Mouse (Mus musculus) limb, embryonic 10.5 days (tissue): ENCODE results near the gene Psmc1. TPM values are rescaled to one million over a fixed set of nuclear protein-coding genes. Genes with fewer than 3 reads are reported as not detected.

Experiments used
- DNase-seq: peaks from one replicate; pipeline ENCODE4 v3.0.0-alpha.2; 2017; ENCODE audit warnings: low spot score
- H3K27ac ChIP-seq: fragments of 300-500 bp; sonication (generic); 2 replicates; pipeline ENCODE4 v1.5.1; 2016; ENCODE audit warnings: mild to moderate bottlenecking
- H3K27me3 ChIP-seq: fragments of 300-500 bp; sonication (generic); 2 replicates; pipeline ENCODE4 v1.6.1; 2016; ENCODE audit warnings: low read depth, mild to moderate bottlenecking; ENCODE audit not compliant: poor library complexity, severe bottlenecking
- H3K36me3 ChIP-seq: fragments of 300-500 bp; sonication (generic); 2 replicates; pipeline ENCODE4 v1.6.1; 2016; ENCODE audit warnings: mild to moderate bottlenecking, moderate library complexity
- H3K4me1 ChIP-seq: fragments of 300-500 bp; sonication (generic); 2 replicates; pipeline ENCODE4 v1.6.1; 2016
- H3K4me3 ChIP-seq: fragments of 300-500 bp; sonication (generic); 2 replicates; pipeline ENCODE4 v1.5.1; 2016; ENCODE audit warnings: mild to moderate bottlenecking, moderate library complexity
- H3K9me3 ChIP-seq: fragments of 300-500 bp; sonication (generic); replicated peaks from 2 replicates; pipeline ENCODE4 v1.6.1; 2016; ENCODE audit warnings: mild to moderate bottlenecking
- WGBS: fragments of 180-500 bp; shearing (Covaris S2); methylation state at CpG from one replicate; pipeline ENCODE4 v1.1.7; 2016; 5-methylcytosine and 5-hydroxymethylcytosine counted together
- polyA plus RNA-seq: library from polyadenylated mRNA; unstranded; fragments of >200 nt; fragmentation: Nextera tagmentation; extraction: Ambion mirVana; gene quantifications from 2 replicates; pipeline ENCODE4 v1.2.1, GENCODE M21; 2016

The Psmc1 gene
- polyA plus RNA-seq, 1 experiment from 2014 or later = 399 TPM

DNA sequence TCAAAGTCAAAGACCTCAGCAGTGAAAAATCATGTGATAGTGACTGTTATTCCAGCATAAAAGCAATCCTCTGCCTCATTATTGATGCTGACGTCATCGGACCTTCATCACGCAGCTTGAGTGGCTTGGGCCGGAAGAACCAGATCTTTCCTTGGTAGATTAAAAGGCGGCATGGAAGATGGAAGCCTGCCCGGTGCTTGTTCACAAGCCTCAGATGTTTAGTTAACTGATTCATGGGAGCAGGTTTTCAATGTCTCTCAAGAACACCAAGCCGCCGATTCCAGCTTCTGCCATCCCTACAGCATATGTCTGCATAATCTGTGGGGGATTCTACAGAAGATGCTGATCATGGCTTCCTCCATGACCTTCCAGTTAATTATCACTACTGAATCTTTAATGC is 57.0 kb downstream of the Psmc1 start:
- 90% methylated on average over 8 of the region's 8 CpGs for WGBS
- Histone ChIP-seq H3K27ac (no peak overlapping the region), H3K36me3 (no peaks in the 10 kb centered on the region), H3K4me3 (no peak overlapping the region), H3K4me1 (peaks cover 12% of the 10 kb centered on the region), H3K27me3 (no peaks in the 10 kb centered on the region), H3K9me3 (no peaks in the 10 kb centered on the region)
- no peak for DNase-seq

DNA sequence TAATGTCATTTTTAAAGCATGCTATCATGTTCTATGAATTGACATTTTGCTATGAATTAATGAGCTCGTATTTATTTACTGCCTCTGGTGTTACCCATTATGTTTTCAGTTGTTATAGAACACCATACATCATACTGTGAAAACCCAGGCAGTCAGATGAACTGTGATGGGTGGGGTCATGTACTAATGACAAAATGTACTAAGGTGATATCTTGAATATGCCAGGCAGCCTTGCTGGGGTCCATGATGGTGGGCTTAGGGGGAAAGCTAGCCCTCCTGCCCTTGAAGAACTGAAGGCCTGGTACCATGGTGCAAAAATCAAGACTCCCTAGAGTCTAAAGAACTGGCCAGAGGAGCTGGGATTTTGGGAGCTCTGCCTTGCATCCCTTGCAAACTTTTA is 57.5 kb downstream of the Psmc1 start:
- DNase-seq = no peak
- WGBS = 91% methylated on average over 1 of the region's 1 CpGs
- H3K27ac ChIP-seq = peak overlapping the region; percentile 83

GRCm38 (mm10) chr12:100167931-100168871 is 58.2 kb downstream of the Psmc1 start:
- Histone ChIP-seq H3K27me3 (no peaks in the 10 kb centered on the region), H3K27ac (peak overlapping the region; percentile 83), H3K36me3 (no peaks in the 10 kb centered on the region), H3K4me1 (peaks cover 12% of the 10 kb centered on the region), H3K4me3 (peak overlapping the region; percentile 45), H3K9me3 (no peaks in the 10 kb centered on the region)
- peak; percentile 59 for DNase-seq
- 19% methylated on average over 28 of the region's 28 CpGs for WGBS

More for the DNA sequence above, 57.5 kb downstream of the Psmc1 start:
- Histone ChIP-seq H3K27me3 (no peaks in the 10 kb centered on the region), H3K9me3 (no peaks in the 10 kb centered on the region), H3K4me3 (peak overlapping the region; percentile 45; the same call in 1 of the 2 replicates), H3K4me1 (peaks cover 12% of the 10 kb centered on the region), H3K36me3 (no peaks in the 10 kb centered on the region)

- no peak overlapping the region for H3K4me3 ChIP-seq
- H3K9me3 ChIP-seq = no peaks in the 10 kb centered on the region
- peaks cover 36% of the 10 kb centered on the region for H3K4me1 ChIP-seq
- no peaks in the 10 kb centered on the region for H3K36me3 ChIP-seq
- no peak overlapping the region for H3K27ac ChIP-seq
- no peaks in the 10 kb centered on the region for H3K27me3 ChIP-seq
- no peak for DNase-seq
- WGBS = 85% methylated on average over 7 of the region's 7 CpGs
These were observed 62.5 kb downstream of the Psmc1 start for GRCm38 (mm10) chr12:100172481-100172880.

Other genes starting within 250 kb of the Psmc1 start
- gene Efcab11, start 225.7 kb upstream of the Psmc1 start, polyA plus RNA-seq = 16.0 and 21.7 TPM in 2 replicates
- 80.3 and 88.2 TPM in 2 replicates for gene Tdp1, start 225.6 kb upstream of the Psmc1 start, polyA plus RNA-seq
- 0.13 and 0.44 TPM in 2 replicates for gene Kcnk13, start 145.7 kb upstream of the Psmc1 start, polyA plus RNA-seq
- 15.5 and 16.3 TPM in 2 replicates for gene Nrde2, start 49.5 kb downstream of the Psmc1 start, polyA plus RNA-seq
- gene Calm1, start 89.3 kb downstream of the Psmc1 start, polyA plus RNA-seq = 1,121 and 1,290 TPM in 2 replicates